Mouse (Mus musculus) B cell, adult 62 days (primary cell): Measurements from ENCODE around the gene Mxd4. TPM values are rescaled to one million over a fixed set of nuclear protein-coding genes. Genes with fewer than 3 reads are reported as not detected.

ENCODE experiments used
- total RNA-seq: library from RNA; stranded (reverse); gene quantifications from 4 replicates; pipeline ENCODE4 v1.2.4, GENCODE M21; 2023

The Mxd4 gene
- total RNA-seq: 68.2 to 88.3 TPM (median 77.7 TPM) in 4 replicates

GRCm38 (mm10) chr5:34187601-34188316 is at the start of gene Mxd4:
TSS of gene Mxd4 (minus strand) at chr5:34187720.

GRCm38 (mm10) chr5:34168950-34169891 is 18.3 kb downstream of the Mxd4 start, which contains the start of the genes Poln and Haus3:
TSS of gene Poln (minus strand) at chr5:34169448.
TSS of gene Haus3 (minus strand) at chr5:34169527.

Other genes starting within 250 kb of the Mxd4 start
- not detected in 4 replicates for gene Gm1673, start 204.3 kb downstream of the Mxd4 start, total RNA-seq
- 0.09 to 0.27 TPM (median 0.09 TPM) in 3 of 4 replicates, not detected in the other for gene Nat8l, start 191.7 kb downstream of the Mxd4 start, total RNA-seq
- 0.77 to 5.8 TPM (median 1.6 TPM) in 4 replicates for gene Poln, start 18.3 kb downstream of the Mxd4 start, total RNA-seq
- gene Haus3, start 18.2 kb downstream of the Mxd4 start, total RNA-seq: 35.6 to 44.1 TPM (median 39.8 TPM) in 4 replicates
- 1.3 to 2.4 TPM (median 1.4 TPM) in 4 replicates for gene Zfyve28, start 100.7 kb upstream of the Mxd4 start, total RNA-seq
- gene Cfap99, start 100.9 kb upstream of the Mxd4 start, total RNA-seq: not detected in 4 replicates
- gene Rnf4, start 148.6 kb upstream of the Mxd4 start, total RNA-seq: 209 to 254 TPM (median 230 TPM) in 4 replicates
- 73.4 to 83.7 TPM (median 79.7 TPM) in 4 replicates for gene Fam193a, start 182.2 kb upstream of the Mxd4 start, total RNA-seq